28 mouse cellular contexts compared by ENCODE assay signal in genomic region chr8:101328780-101329179, GRCm38 (mm10).
DNase-seq lines count a peak whose midpoint lies in the region; ATAC-seq and TF ChIP-seq lines count a peak whose summit lies in the region.
"Had no signal": no experiment of that assay in that cellular context is flagged by ENCODE, and none has a peak within 500 bp of the region (broad histone marks: within the 10 kb centered on the region; RNA-seq: fewer than 3 reads in every experiment).

No protein-coding gene starts in this region.

- H3K27ac ChIP-seq in hindbrain, embryonic 11.5 days (ENCODE audit: low read depth, low read length), result no peak overlapping the region
- no peak overlapping the region for H3K27ac ChIP-seq in hindbrain, embryonic 16.5 days (ENCODE audit: low read depth, low read length)
- no peak overlapping the region for H3K27ac ChIP-seq in midbrain, postnatal 0 days (ENCODE audit: low read depth, low read length)
- no peak overlapping the region for H3K27ac ChIP-seq in midbrain, embryonic 16.5 days (ENCODE audit: low read length)
- H3K27ac ChIP-seq: embryonic facial prominence, embryonic 13.5 days; gastrocnemius, adult 2 months; hindbrain, embryonic 13.5 days; hindbrain, postnatal 0 days had no signal

- WGBS in hindbrain, embryonic 11.5 days, result 60% methylated on average over 4 of the region's 4 CpGs
- WGBS in hindbrain, embryonic 16.5 days, result 73% methylated on average over 4 of the region's 4 CpGs
- 70% methylated on average over 4 of the region's 4 CpGs for WGBS in midbrain, postnatal 0 days
- 62% methylated on average over 4 of the region's 4 CpGs for WGBS in midbrain, embryonic 16.5 days

- H3K4me2 ChIP-seq in hindbrain, embryonic 11.5 days (replicated peaks; ENCODE audit: low read depth, low read length), result no peak overlapping the region
- H3K4me2 ChIP-seq in hindbrain, embryonic 16.5 days (ENCODE audit: low read length), result no peak overlapping the region
- no peak overlapping the region for H3K4me2 ChIP-seq in midbrain, postnatal 0 days (ENCODE audit: low read depth, low read length, poor library complexity, severe bottlenecking)
- no peak overlapping the region for H3K4me2 ChIP-seq in midbrain, embryonic 16.5 days (ENCODE audit: low read length)
- H3K4me2 ChIP-seq: embryonic facial prominence, embryonic 13.5 days; heart, embryonic 11.5 days; hindbrain, embryonic 13.5 days had no signal

- DNase-seq in embryo, embryonic 11 days, result peak; percentile 33
- DNase-seq in embryo, embryonic 10 days (ENCODE audit: low spot score), result no peak
- DNase-seq in hindbrain, embryonic 11.5 days (ENCODE audit: low spot score), result peak; percentile 7
- DNase-seq in midbrain, postnatal 0 days (ENCODE audit: low spot score), result peak; percentile 3
- peak; percentile 22 for DNase-seq in brain, embryonic 14.5 days (ENCODE audit: low read depth)
- no peak for DNase-seq in layer of hippocampus, postnatal 14 days (ENCODE audit: low spot score in 2 of 2)
- DNase-seq: adrenal gland, postnatal 10 days; adrenal gland, postnatal 36 days; B cell, adult 2 months; cerebellum, adult 11 months; cerebellum, adult 8-10 months; cerebellum, postnatal 36 days; gastrocnemius, adult 2 months; gastrocnemius, postnatal 14 days; heart, adult 11 months had no signal

- no peak for TF ChIP-seq CTCF in midbrain, postnatal 0 days (IDR thresholded peaks at IDR 0.05)
- TF ChIP-seq CTCF in brain, embryonic 14.5 days (IDR thresholded peaks at IDR 0.05; ENCODE audit: borderline replicate concordance, extremely low read depth, insufficient read depth, insufficient read length), result no peak

- H3K4me1 ChIP-seq in hindbrain, embryonic 11.5 days (replicated peaks; ENCODE audit: control insufficient read depth, insufficient read depth, low read length), result no peaks in the 10 kb centered on the region
- no peaks in the 10 kb centered on the region for H3K4me1 ChIP-seq in hindbrain, embryonic 16.5 days (ENCODE audit: control insufficient read depth, insufficient read depth, low read depth, low read length)
- no peaks in the 10 kb centered on the region for H3K4me1 ChIP-seq in midbrain, postnatal 0 days (ENCODE audit: insufficient read depth, low read length)
- H3K4me1 ChIP-seq in midbrain, embryonic 16.5 days (ENCODE audit: control insufficient read depth, insufficient read depth, low read length), result no peaks in the 10 kb centered on the region
- H3K4me1 ChIP-seq: embryonic facial prominence, embryonic 13.5 days; hindbrain, embryonic 13.5 days had no signal

- no peaks in the 10 kb centered on the region for H3K36me3 ChIP-seq in hindbrain, embryonic 11.5 days (ENCODE audit: control insufficient read depth, insufficient read depth, low read length)
- H3K36me3 ChIP-seq in hindbrain, embryonic 16.5 days (ENCODE audit: control insufficient read depth, insufficient read depth, low read length), result no peaks in the 10 kb centered on the region
- no peaks in the 10 kb centered on the region for H3K36me3 ChIP-seq in midbrain, postnatal 0 days (ENCODE audit: insufficient read depth, low read length)
- no peaks in the 10 kb centered on the region for H3K36me3 ChIP-seq in midbrain, embryonic 16.5 days (ENCODE audit: control insufficient read depth, insufficient read depth, low read length)
- H3K36me3 ChIP-seq: embryonic facial prominence, embryonic 13.5 days; G1E; hindbrain, embryonic 13.5 days had no signal

- peak; percentile 70; the same call in 1 of the 2 replicates for ATAC-seq in hindbrain, embryonic 11.5 days (ENCODE audit: low FRiP score)
- no peak for ATAC-seq in hindbrain, embryonic 16.5 days
- ATAC-seq in midbrain, postnatal 0 days (ENCODE audit: low FRiP score), result no peak
- no peak for ATAC-seq in midbrain, embryonic 16.5 days
- ATAC-seq: forebrain, postnatal 0 days; inflammation-experienced regulatory T-cells, adult 6 months; intestine, embryonic 16.5 days; Patski had no signal

- TF ChIP-seq POLR2A in brain, embryonic 14.5 days (IDR thresholded peaks at IDR 0.05; ENCODE audit: borderline replicate concordance, extremely low read depth, insufficient read depth, insufficient read length, poor library complexity, severe bottlenecking), result no peak

- no peak overlapping the region for H3K9ac ChIP-seq in hindbrain, embryonic 11.5 days (ENCODE audit: low read depth, low read length)
- H3K9ac ChIP-seq in hindbrain, embryonic 16.5 days (ENCODE audit: low read depth, low read length), result no peak overlapping the region
- no peak overlapping the region for H3K9ac ChIP-seq in midbrain, postnatal 0 days (replicated peaks; ENCODE audit: low read length, poor library complexity, severe bottlenecking)
- no peak overlapping the region for H3K9ac ChIP-seq in midbrain, embryonic 16.5 days (ENCODE audit: low read depth, low read length)
- H3K9ac ChIP-seq: embryonic facial prominence, embryonic 13.5 days; forebrain, postnatal 0 days; hindbrain, embryonic 13.5 days had no signal

- no peaks in the 10 kb centered on the region for H3K27me3 ChIP-seq in hindbrain, embryonic 11.5 days (ENCODE audit: control insufficient read depth, insufficient read depth, low read length)
- H3K27me3 ChIP-seq in hindbrain, embryonic 16.5 days (replicated peaks; ENCODE audit: control insufficient read depth, insufficient read depth, low read length), result no peaks in the 10 kb centered on the region
- no peaks in the 10 kb centered on the region for H3K27me3 ChIP-seq in midbrain, postnatal 0 days (ENCODE audit: insufficient read depth, low read length)
- H3K27me3 ChIP-seq in midbrain, embryonic 16.5 days (ENCODE audit: control insufficient read depth, insufficient read depth, low read depth, low read length), result no peaks in the 10 kb centered on the region
- H3K27me3 ChIP-seq: CH12.LX; embryonic facial prominence, embryonic 13.5 days; hindbrain, embryonic 13.5 days; Patski had no signal

- H3K4me3 ChIP-seq in hindbrain, embryonic 11.5 days (ENCODE audit: low read depth, low read length), result no peak overlapping the region
- no peak overlapping the region for H3K4me3 ChIP-seq in hindbrain, embryonic 16.5 days (ENCODE audit: low read length)
- H3K4me3 ChIP-seq in midbrain, postnatal 0 days (ENCODE audit: low read depth, low read length), result no peak overlapping the region
- H3K4me3 ChIP-seq in midbrain, embryonic 16.5 days (ENCODE audit: low read depth, low read length), result no peak overlapping the region
- H3K4me3 ChIP-seq: embryonic facial prominence, embryonic 13.5 days; erythroblast, embryonic 14.5 days; gastrocnemius, adult 2 months; hindbrain, embryonic 13.5 days had no signal

- H3K9me3 ChIP-seq in hindbrain, embryonic 11.5 days (ENCODE audit: control insufficient read depth, low read length), result no peaks in the 10 kb centered on the region
- H3K9me3 ChIP-seq in hindbrain, embryonic 16.5 days (ENCODE audit: control insufficient read depth, low read length), result no peaks in the 10 kb centered on the region
- H3K9me3 ChIP-seq in midbrain, postnatal 0 days (ENCODE audit: low read length), result no peaks in the 10 kb centered on the region
- H3K9me3 ChIP-seq in midbrain, embryonic 16.5 days (replicated peaks; ENCODE audit: control insufficient read depth, low read length, poor library complexity, severe bottlenecking), result no peaks in the 10 kb centered on the region
- H3K9me3 ChIP-seq: embryonic facial prominence, embryonic 13.5 days; G1E; hindbrain, embryonic 13.5 days had no signal

Comparison
In these comparisons a context has a peak if more than half of its experiments do, and no peak if none do; other contexts are left out.
1. DNase-seq: peak in embryo, embryonic 11 days (single experiment), hindbrain, embryonic 11.5 days (single experiment), midbrain, postnatal 0 days (single experiment) and brain, embryonic 14.5 days (single experiment); none in embryo, embryonic 10 days (single experiment) and layer of hippocampus, postnatal 14 days (0 of 2).